Mouse (Mus musculus) gastrocnemius, adult 2 months (tissue): ENCODE results near the gene U2af1. TPM values are rescaled to one million over a fixed set of nuclear protein-coding genes. Genes with fewer than 3 reads are reported as not detected.
"Not testable (repeated sequence)": the region's sequence is repeated elsewhere in the genome, so short reads cannot be mapped to it uniquely, and the experiment has no call there.

Source experiments
- DNase-seq: peaks from one replicate; pipeline ENCODE4 v3.0.0; 2022
- H3K27ac ChIP-seq: fragments of 200-600 bp; 2 replicates; pipeline ENCODE4 v1.8.1; 2022; ENCODE audit warnings: mild to moderate bottlenecking
- H3K4me3 ChIP-seq: fragments of 200-600 bp; 2 replicates; pipeline ENCODE4 v1.8.1; 2022; ENCODE audit warnings: mild to moderate bottlenecking, moderate library complexity
- CTCF ChIP-seq: fragments of 200-600 bp; IDR thresholded peaks from 2 replicates; pipeline ENCODE4 v1.8.1; 2022; ENCODE audit warnings: antibody characterized with exemption, mild to moderate bottlenecking, moderate library complexity
- intact Hi-C: fragments of 180-260 bp; cut with DNase I; formaldehyde crosslinking; loops from one replicate; pipeline ENCODE4 v1.15.1; 2025
- long read RNA-seq, 2 experiments: library from polyadenylated mRNA; stranded (forward); transcript quantifications; one replicate each; pipeline ENCODE4 v2.0.0; 2021
- total RNA-seq, 2 experiments: library from RNA; stranded (reverse); gene quantifications; 2 replicates each; pipeline ENCODE4 v1.2.3; 2021

The U2af1 gene
- 10 to 100 TPM; 67.8 to 68.3 TPM for total RNA-seq
- long read RNA-seq, experiment 1, transcript U2af1-201 (8 exons, 1,046 nt): major isoform, 25 of 31 reads
- long read RNA-seq, experiment 1, partial matches to known transcripts: 1 of 31 reads
- long read RNA-seq, experiment 1, other reads (novel, unspliced or antisense): 2 of 31 reads
- long read RNA-seq, experiment 2, transcript U2af1-201 (8 exons, 1,046 nt): major isoform, 22 of 32 reads
- long read RNA-seq, experiment 2, partial matches to known transcripts: 0 of 32 reads
- long read RNA-seq, experiment 2, other reads (novel, unspliced or antisense): 2 of 32 reads

- peak; percentile 99 for DNase-seq
- intact Hi-C loops: loop anchor here (5.0 kb wide), 1 partner anchor 91 kb away; no protein-coding TSS in a partner anchor
- TF ChIP-seq CTCF: peak; percentile 4; the same call in 1 of the 2 replicates
- Histone ChIP-seq H3K27ac (peak within 1 kb of the TSS; percentile 99), H3K4me3 (peak within 1 kb of the TSS; percentile 74)
These were observed at the start of gene U2af1 for GRCm38 (mm10) chr17:31658468-31659185. Gene U2af1 (minus strand): TSS chr17:31658892.

GRCm38 (mm10) chr17:31705271-31706020 is 46.8 kb upstream of the U2af1 start:
- Histone ChIP-seq H3K4me3 (no peak overlapping the region), H3K27ac (peak overlapping the region; percentile 59)
- peak; percentile 90 for DNase-seq
- no peak for TF ChIP-seq CTCF
- intact Hi-C loops: loop anchor here (2.0 kb wide), 1 partner anchor 21 kb away; no protein-coding TSS in a partner anchor

- intact Hi-C loops: loop anchor here (1.0 to 5.0 kb wide), 2 partner anchors 44 to 85 kb away; no protein-coding TSS in a partner anchor
- peak overlapping the region; percentile 94 for H3K27ac ChIP-seq
- TF ChIP-seq CTCF: no peak
- H3K4me3 ChIP-seq: no peak overlapping the region; the same call in 1 of the 2 replicates
- peak; percentile 93 for DNase-seq
These were observed 44.7 kb upstream of the U2af1 start for GRCm38 (mm10) chr17:31703276-31703980.

GRCm38 (mm10) chr17:31698347-31698746 is 39.7 kb upstream of the U2af1 start:
- TF ChIP-seq CTCF: no peak
- intact Hi-C loops: no loop called here
- Histone ChIP-seq H3K27ac (no peak overlapping the region), H3K4me3 (no peak overlapping the region)
- no peak for DNase-seq

GRCm38 (mm10) chr17:31695356-31695755 is 36.7 kb upstream of the U2af1 start:
- H3K27ac ChIP-seq, intact Hi-C loops, H3K4me3 ChIP-seq, DNase-seq: not testable (repeated sequence)

GRCm38 (mm10) chr17:31694949-31695348 is 36.3 kb upstream of the U2af1 start:
- no peak for DNase-seq
- Histone ChIP-seq H3K4me3 (no peak overlapping the region), H3K27ac (no peak overlapping the region)
- no peak for TF ChIP-seq CTCF
- intact Hi-C loops: loop anchor here (5.0 kb wide), 1 partner anchor 57 kb away; no protein-coding TSS in a partner anchor

GRCm38 (mm10) chr17:31694023-31694376 is 35.3 kb upstream of the U2af1 start:
- TF ChIP-seq CTCF: no peak
- no peak overlapping the region for H3K4me3 ChIP-seq
- 0 out of 2 replicates have a peak overlapping the region, but pooled peaks have one; percentile 20 for H3K27ac ChIP-seq
- intact Hi-C loops: loop anchor here (5.0 kb wide), 1 partner anchor 58 kb away; no protein-coding TSS in a partner anchor
- peak; percentile 10 for DNase-seq

GRCm38 (mm10) chr17:31693330-31694022 is 34.8 kb upstream of the U2af1 start:
- intact Hi-C loops: loop anchor here (2.0 to 5.0 kb wide), 3 partner anchors 59 to 331 kb away; no protein-coding TSS in a partner anchor
- peak; percentile 89 for TF ChIP-seq CTCF
- peak; percentile 88 for DNase-seq
- H3K4me3 ChIP-seq: no peak overlapping the region
- peak overlapping the region; percentile 20; the same call in 1 of the 2 replicates for H3K27ac ChIP-seq

- H3K4me3 ChIP-seq: no peak overlapping the region
- intact Hi-C loops: loop anchor here (2.0 to 5.0 kb wide), 3 partner anchors 59 to 332 kb away; no protein-coding TSS in a partner anchor
- no peak for DNase-seq
- no peak overlapping the region for H3K27ac ChIP-seq
- TF ChIP-seq CTCF: no peak
These were observed 34.2 kb upstream of the U2af1 start for GRCm38 (mm10) chr17:31692918-31693317.

GRCm38 (mm10) chr17:31689606-31690005 is 30.9 kb upstream of the U2af1 start:
- Histone ChIP-seq H3K27ac (no peak overlapping the region), H3K4me3 (no peak overlapping the region)
- TF ChIP-seq CTCF: no peak
- no peak for DNase-seq
- intact Hi-C loops: loop anchor here (5.0 to 10.0 kb wide), 2 partner anchors 63 to 525 kb away; no protein-coding TSS in a partner anchor

GRCm38 (mm10) chr17:31688112-31688511 is 29.4 kb upstream of the U2af1 start:
- Histone ChIP-seq H3K27ac (peak overlapping the region; percentile 62; the same call in 1 of the 2 replicates), H3K4me3 (no peak overlapping the region)
- TF ChIP-seq CTCF: no peak
- DNase-seq: peak; percentile 36
- intact Hi-C loops: loop anchor here (10.0 kb wide), 1 partner anchor 527 kb away; no protein-coding TSS in a partner anchor
